Mouse (Mus musculus) megakaryocyte, embryonic 14.5 days (primary cell): Measurements from ENCODE around the gene Gstt1. TPM values are rescaled to one million over a fixed set of nuclear protein-coding genes. Genes with fewer than 3 reads are reported as not detected.
A peak's percentile ranks its signal among the peaks of the same experiment; 100 is the strongest.
"Not testable (repeated sequence)": the region's sequence is repeated elsewhere in the genome, so short reads cannot be mapped to it uniquely, and the experiment has no call there.

ENCODE experiments used
- H3K27me3 ChIP-seq: replicated peaks from 2 replicates; pipeline ENCODE3; 2012; ENCODE audit warnings: inconsistent platforms
- H3K36me3 ChIP-seq: replicated peaks from 2 replicates; pipeline ENCODE3; 2012; ENCODE audit warnings: low read length, inconsistent platforms, mixed read lengths
- H3K4me1 ChIP-seq: 2 replicates; pipeline ENCODE4 v1.6.1; 2012; ENCODE audit warnings: inconsistent platforms
- H3K4me3 ChIP-seq: replicated peaks from 2 replicates; pipeline ENCODE3; 2012; ENCODE audit warnings: moderate library complexity, mild to moderate bottlenecking, inconsistent platforms
- H3K9me3 ChIP-seq: 2 replicates; pipeline ENCODE4 v1.6.1; 2012; ENCODE audit warnings: inconsistent platforms
- FLI1 ChIP-seq: IDR thresholded peaks from 2 replicates; pipeline ENCODE4 v1.6.1; 2012; ENCODE audit warnings: low read length, inconsistent platforms, mixed read lengths
- GATA1 ChIP-seq: IDR thresholded peaks from 3 replicates; pipeline ENCODE4 v1.6.1; 2012; ENCODE audit warnings: mixed read lengths, low read length, inconsistent platforms, borderline replicate concordance
- polyA plus RNA-seq: library from polyadenylated mRNA; stranded (reverse); fragments of >175 nt; gene quantifications from 2 replicates; pipeline ENCODE4 v1.2.3, GENCODE M21; 2012; ENCODE audit warnings: low replicate concordance; ENCODE audit not compliant: insufficient read depth

Gene Gstt1
- 44.0 and 52.9 TPM in 2 replicates for polyA plus RNA-seq

DNA sequence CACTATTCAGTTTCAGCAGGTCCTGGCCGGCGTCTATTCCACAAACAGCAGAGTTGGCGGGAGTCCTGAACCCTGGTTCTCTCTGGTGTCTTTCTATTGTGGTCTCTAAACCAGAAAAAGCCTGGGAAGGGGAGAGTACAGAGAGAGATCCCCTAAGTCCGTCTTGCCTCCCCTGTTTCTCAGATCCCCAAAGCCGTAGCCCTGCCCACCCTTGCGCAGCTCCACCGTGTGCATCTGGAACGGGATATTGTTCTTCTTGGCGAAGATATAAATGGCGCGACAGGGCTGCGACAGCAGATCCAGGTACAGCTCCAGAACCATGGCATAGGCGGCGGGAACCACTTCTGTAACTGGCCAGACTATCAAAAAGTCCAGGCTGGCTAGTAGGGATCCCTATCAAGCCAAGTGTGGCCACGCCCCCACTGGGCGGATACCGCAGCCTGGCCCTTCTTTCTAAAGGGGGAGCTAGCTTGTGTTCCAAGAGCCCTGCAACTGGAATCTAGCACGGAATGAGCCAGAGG is at the start of gene Gstt1:
Gene Gstt1 (minus strand): TSS at position 409 of the 521 bp plus-strand sequence.
- H3K9me3 ChIP-seq: no peaks in the 10 kb centered on the region; the same call in 1 of the 2 replicates
- peaks cover 39% of the 10 kb centered on the region for H3K4me1 ChIP-seq
- peak within 1 kb of the TSS; percentile 94 for H3K4me3 ChIP-seq
- TF ChIP-seq GATA1: no peak
- no peak for TF ChIP-seq FLI1
- no peaks in the 10 kb centered on the region for H3K36me3 ChIP-seq
- H3K27me3 ChIP-seq: peaks cover 52% of the 10 kb centered on the region

DNA sequence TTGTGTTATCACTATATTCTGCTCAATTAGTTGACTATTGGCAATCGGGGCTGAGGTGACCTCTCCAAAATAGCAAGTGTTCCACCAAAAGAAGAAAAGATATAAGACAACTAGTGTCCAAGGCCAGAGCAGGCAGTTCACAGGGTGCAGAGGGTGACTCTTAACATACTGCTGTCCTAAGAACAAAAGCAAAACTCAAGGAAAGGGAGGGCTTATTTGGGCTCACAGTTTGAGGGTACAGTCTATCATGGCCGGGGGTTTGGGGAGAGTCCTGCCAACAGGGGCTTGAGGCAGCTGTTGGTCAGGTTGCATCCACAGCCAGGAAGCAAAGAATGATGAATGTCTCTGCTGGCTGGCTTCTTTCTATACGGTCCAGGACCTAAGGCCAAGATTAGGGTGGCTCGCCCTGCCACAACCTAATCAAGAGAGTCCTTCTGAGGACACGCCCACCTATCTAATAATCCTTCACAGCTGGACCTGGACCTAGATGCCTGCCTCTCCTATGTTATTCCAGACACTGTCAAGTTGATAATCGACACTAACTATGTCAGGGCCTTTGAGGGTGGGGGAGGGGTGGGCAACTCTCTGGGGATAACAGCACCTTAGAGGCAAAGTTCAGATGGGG is 47.0 kb upstream of the Gstt1 start:
- H3K9me3 ChIP-seq: no peaks in the 10 kb centered on the region
- peaks cover 5% of the 10 kb centered on the region for H3K4me1 ChIP-seq
- H3K36me3 ChIP-seq: no peaks in the 10 kb centered on the region
- H3K4me3 ChIP-seq: no peak overlapping the region
- H3K27me3 ChIP-seq: peaks cover 34% of the 10 kb centered on the region
- TF ChIP-seq FLI1 (no peak), GATA1 (no peak)

DNA sequence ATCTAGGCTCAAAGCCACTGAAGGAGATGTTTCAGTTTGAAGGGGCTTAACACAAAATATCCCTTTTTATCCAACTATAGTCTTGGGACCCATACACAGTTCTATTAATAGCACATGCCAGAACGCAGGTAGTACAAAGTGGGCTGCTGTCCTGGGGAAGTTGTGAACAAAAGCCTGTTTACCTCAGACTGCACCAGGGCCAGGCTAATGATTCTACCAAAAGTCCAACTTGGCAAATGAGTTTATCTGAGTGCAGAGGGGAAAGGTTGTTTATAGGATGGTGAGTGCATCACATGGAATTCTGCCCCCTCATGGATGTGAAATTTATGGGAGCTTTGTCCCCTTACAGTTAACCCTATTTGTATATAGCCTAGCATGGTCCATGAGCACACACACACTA is 46.4 kb upstream of the Gstt1 start:
- H3K27me3 ChIP-seq: peaks cover 40% of the 10 kb centered on the region
- no peak for TF ChIP-seq FLI1
- TF ChIP-seq GATA1: no peak
- no peak overlapping the region for H3K4me3 ChIP-seq
- no peaks in the 10 kb centered on the region for H3K9me3 ChIP-seq
- peaks cover 5% of the 10 kb centered on the region for H3K4me1 ChIP-seq
- no peaks in the 10 kb centered on the region for H3K36me3 ChIP-seq

DNA sequence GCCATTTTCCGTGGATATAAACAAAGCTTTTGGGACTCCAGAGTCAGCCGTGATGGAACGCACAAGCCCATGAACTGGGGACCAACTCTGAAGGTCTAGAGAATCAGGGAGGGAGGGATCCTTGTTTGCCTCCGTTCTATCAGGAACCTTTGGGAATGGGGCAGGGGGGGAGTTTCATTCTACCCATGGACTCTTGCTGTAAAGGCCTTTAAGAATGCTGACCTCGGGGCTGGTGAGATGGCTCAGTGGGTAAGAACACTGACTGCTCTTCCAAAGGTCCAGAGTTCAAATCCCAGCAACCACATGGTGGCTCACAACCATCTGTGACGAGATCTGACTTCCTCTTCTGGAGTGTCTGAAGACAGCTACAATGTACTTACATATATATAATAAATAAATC is 45.5 kb upstream of the Gstt1 start:
- peaks cover 42% of the 10 kb centered on the region for H3K27me3 ChIP-seq
- H3K36me3 ChIP-seq, H3K4me3 ChIP-seq, H3K4me1 ChIP-seq, H3K9me3 ChIP-seq: not testable (repeated sequence)

DNA sequence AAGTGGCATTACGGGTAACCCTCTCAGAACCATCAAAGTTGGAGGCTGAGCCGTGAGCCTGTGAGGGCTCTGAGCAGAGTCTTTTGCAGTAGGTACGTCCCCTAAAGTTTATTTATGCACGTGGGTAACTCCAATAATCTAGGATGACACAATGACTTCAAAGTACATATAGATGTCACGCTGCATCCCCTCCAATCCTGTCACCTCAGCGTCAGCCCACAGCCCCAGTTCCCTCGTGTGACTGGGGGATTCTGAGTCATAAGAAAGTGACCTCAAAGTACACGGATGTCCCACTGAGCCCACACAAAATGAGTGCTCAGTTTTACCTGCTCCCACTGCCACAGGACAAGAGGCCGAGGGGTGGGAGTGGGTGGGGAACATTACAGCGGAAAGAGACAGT is 40.7 kb upstream of the Gstt1 start:
- Histone ChIP-seq H3K4me1 (peaks cover 47% of the 10 kb centered on the region), H3K36me3 (no peaks in the 10 kb centered on the region), H3K4me3 (no peak overlapping the region), H3K27me3 (peaks cover 37% of the 10 kb centered on the region), H3K9me3 (no peaks in the 10 kb centered on the region)
- no peak for TF ChIP-seq FLI1
- no peak for TF ChIP-seq GATA1

DNA sequence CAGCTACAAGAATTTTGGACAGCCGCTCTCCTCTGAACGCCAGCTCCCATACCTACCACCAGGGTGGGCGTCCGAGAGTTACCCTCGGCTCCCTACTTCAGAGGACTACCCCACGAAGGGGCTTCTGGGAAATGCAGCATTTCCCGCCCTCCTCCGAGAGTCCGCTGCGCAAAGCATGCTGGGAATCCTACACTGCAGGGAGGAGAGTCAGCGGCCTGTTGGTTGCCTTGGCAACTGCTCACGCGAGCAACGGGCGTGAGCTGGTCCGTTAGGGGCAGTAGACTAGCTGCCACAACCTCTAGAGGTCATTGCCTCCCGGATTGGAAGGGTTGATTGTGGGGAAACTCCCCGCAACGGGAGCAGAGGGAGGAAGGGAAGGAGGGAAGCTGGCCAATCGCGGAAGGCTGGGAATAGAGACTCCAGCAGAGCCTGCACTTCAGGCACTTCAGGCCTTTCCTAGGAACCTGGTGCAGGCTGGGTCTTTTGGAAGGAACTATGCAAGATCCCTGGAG is 38.9 kb upstream of the Gstt1 start, which contains the start of gene Gstt2:
Gene Gstt2 (minus strand): TSS at position 177 of the 512 bp plus-strand sequence.
- 0 out of 2 replicates have a peak, but pooled peaks have one; percentile 7 for TF ChIP-seq FLI1
- TF ChIP-seq GATA1: no peak
- Histone ChIP-seq H3K9me3 (no peaks in the 10 kb centered on the region), H3K36me3 (no peaks in the 10 kb centered on the region), H3K4me1 (peaks cover 53% of the 10 kb centered on the region), H3K4me3 (peak within 1 kb of the TSS; percentile 93), H3K27me3 (peaks cover 29% of the 10 kb centered on the region)

DNA sequence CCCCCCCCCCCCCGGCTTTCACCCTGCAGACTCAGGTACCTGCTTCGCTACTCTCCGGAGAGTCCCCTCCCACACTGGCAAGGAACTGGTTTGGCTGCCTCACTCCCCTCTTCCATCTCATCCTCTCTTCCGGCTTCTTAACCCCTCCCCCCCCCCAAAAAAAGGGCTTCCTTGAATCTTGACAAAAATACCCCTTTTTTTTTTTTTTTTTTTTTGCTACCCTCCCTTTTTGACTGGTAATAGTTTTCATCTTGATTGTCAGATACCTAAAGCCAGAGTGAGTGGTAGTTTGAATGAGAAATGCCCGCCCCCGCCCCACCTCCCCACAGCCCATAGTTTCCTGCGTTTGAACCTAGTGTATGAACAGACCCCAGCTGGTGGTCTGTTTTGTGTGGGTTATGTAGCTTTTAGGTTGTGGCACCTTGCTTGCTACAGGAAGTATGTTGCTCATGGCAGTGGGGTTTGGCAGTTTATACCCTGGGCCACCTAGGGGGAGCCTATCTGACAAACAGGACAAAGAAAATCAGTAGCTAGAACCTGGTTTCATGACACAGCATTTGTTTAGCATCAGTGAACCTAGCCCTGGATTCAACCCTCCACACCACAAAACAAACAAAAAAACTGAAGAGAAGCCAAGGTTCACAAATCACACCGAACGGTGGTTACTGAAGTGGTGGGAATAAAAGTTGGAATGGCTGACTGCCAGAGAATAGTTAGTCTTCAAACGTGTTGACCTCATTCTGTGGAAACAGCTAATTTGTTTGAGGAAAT is 37.6 kb upstream of the Gstt1 start:
- Histone ChIP-seq H3K27me3 (peaks cover 24% of the 10 kb centered on the region), H3K36me3 (no peaks in the 10 kb centered on the region), H3K9me3 (no peaks in the 10 kb centered on the region), H3K4me3 (peak overlapping the region; percentile 93), H3K4me1 (peaks cover 53% of the 10 kb centered on the region)
- no peak for TF ChIP-seq GATA1
- TF ChIP-seq FLI1: no peak

DNA sequence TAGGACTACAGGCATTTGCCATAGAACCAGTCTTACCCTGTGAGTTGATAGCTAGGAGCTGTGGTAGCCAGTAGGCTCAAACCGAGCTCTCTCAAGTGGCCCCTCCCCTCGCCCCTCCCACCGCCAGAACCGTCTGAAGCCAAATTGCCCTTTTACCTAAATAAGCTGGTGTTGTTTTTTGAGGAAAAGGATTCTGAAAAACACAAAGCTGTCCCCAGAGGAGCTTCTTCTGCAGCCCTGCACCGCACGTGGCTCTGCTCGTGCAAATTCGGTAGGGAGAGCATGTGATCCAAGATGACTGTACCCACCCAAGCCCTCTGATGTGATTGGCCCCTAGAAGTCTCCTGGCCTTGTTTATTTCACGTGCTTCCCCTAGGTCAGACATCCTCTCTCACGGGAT is 36.9 kb upstream of the Gstt1 start:
- no peaks in the 10 kb centered on the region for H3K9me3 ChIP-seq
- peaks cover 20% of the 10 kb centered on the region for H3K27me3 ChIP-seq
- no peaks in the 10 kb centered on the region for H3K36me3 ChIP-seq
- H3K4me3 ChIP-seq: peak overlapping the region; percentile 93
- peaks cover 53% of the 10 kb centered on the region for H3K4me1 ChIP-seq
- TF ChIP-seq GATA1 (no peak), FLI1 (no peak)

DNA sequence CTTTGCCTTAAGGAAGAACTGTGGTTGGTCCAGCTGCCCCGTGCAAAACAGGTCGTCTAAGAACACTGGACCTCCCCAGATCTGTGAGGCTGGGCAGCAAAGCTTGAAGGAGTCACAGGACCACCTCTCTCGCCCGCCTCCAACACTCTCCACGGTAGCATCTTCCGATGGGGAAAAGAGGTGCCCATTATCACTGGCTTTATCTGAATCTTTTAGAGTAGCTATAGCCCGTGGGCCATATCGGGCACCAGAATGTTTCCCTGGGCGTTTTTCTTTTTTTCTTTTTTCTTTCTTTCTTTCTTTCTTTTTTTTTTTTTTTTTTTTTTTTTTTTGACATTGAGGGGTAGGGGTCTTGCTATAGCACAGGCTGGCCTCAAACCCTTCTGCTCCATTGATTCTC is 36.3 kb upstream of the Gstt1 start:
- H3K36me3 ChIP-seq: no peaks in the 10 kb centered on the region
- peaks cover 53% of the 10 kb centered on the region for H3K4me1 ChIP-seq
- H3K4me3 ChIP-seq: peak overlapping the region; percentile 93
- no peak for TF ChIP-seq GATA1
- no peak for TF ChIP-seq FLI1
- H3K9me3 ChIP-seq: no peaks in the 10 kb centered on the region
- H3K27me3 ChIP-seq: peaks cover 15% of the 10 kb centered on the region

DNA sequence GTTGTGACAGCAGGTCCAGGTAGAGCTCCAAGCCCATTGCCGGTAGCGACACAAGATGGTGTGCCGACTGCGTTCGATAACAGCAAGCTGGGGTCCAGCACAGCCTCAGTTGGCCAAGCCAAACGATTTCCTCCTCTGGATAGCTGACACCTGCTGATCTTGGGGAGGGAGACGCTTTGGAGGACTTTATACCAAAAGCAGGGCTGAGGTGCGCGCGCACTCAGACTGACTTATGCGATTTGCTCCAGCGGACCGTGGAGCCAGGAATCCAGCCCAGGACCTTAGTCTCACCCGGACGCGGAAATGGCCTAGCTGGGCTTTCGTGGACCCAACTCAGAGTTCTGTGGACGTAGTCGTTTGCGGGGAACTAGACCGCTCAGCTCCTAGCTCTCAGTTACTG is 35.9 kb upstream of the Gstt1 start:
- Histone ChIP-seq H3K27me3 (peaks cover 14% of the 10 kb centered on the region), H3K36me3 (no peaks in the 10 kb centered on the region), H3K4me3 (peak overlapping the region; percentile 90), H3K9me3 (no peaks in the 10 kb centered on the region), H3K4me1 (peaks cover 53% of the 10 kb centered on the region)
- no peak for TF ChIP-seq FLI1
- TF ChIP-seq GATA1: no peak
